Mouse (Mus musculus) urinary bladder, postnatal 14 days (tissue): ENCODE data around the gene Tdrd9.

ENCODE experiments used
- DNase-seq: peaks from one replicate; pipeline ENCODE4 v3.0.0; 2021; ENCODE audit warnings: low spot score

The Tdrd9 gene

GRCm38 (mm10) chr12:111963339-111963738 is 8.0 kb upstream of the Tdrd9 start:
- no peak for DNase-seq

GRCm38 (mm10) chr12:111966683-111967173 is 4.6 kb upstream of the Tdrd9 start, which contains the start of gene Atp5mpl:
Gene Atp5mpl, minus strand, starts transcription at chr12:111966977.
- peak; percentile 97 for DNase-seq

GRCm38 (mm10) chr12:111970085-111970484 is 1.3 kb upstream of the Tdrd9 start:
- no peak for DNase-seq

GRCm38 (mm10) chr12:111972504-111972903 is 1.1 kb downstream of the Tdrd9 start:
- no peak for DNase-seq

GRCm38 (mm10) chr12:111974578-111974977 is 3.2 kb downstream of the Tdrd9 start:
- no peak for DNase-seq

DNA sequence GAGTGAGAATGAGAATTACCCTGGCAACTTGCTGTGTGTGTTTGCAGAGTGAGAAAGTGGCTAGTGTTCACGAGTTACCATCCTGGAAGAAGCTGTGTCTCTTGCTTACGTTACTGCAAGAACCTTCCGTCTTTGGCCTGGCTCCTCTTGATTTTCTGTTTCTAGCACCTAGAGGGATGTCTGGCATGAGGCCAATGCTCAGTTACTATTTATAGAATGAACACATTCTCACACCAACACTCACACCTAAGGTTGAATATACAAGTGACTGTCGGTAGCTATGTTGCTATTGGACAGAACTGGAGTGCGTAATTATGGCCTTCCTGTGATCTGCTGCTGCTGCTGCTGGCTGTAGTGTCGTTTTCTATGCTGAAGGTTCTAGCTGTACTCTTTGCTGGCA is 5.8 kb downstream of the Tdrd9 start:
- no peak for DNase-seq

- no peak for DNase-seq
Measured at GRCm38 (mm10) chr12:111978274-111978673, 6.9 kb downstream of the Tdrd9 start.

GRCm38 (mm10) chr12:111980887-111981367 is 9.6 kb downstream of the Tdrd9 start, which contains the start of gene Rd3l:
Gene Rd3l, minus strand, starts transcription at chr12:111981317.
- DNase-seq = no peak

- no peak for DNase-seq
Measured at GRCm38 (mm10) chr12:111981831-111982230, 10.5 kb downstream of the Tdrd9 start.

DNA sequence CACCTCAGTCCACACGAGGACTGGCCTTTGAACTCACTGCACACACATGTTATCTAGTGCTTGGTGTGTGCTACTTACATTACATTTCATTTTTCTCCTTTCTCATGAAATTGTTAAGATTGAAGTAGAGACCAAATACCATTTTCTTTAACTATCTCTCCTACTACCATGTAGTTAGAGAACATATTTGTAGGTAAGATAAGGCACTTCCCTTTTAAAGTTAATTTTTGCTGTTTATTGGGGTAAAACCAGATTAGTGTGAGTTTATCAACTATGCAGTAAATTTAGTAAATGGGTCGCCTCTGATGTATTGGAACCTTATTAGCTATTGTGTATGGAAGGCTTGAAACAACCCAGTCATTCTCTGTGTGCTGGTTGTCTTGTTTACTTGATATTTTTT is 11.8 kb downstream of the Tdrd9 start:
- no peak for DNase-seq

DNA sequence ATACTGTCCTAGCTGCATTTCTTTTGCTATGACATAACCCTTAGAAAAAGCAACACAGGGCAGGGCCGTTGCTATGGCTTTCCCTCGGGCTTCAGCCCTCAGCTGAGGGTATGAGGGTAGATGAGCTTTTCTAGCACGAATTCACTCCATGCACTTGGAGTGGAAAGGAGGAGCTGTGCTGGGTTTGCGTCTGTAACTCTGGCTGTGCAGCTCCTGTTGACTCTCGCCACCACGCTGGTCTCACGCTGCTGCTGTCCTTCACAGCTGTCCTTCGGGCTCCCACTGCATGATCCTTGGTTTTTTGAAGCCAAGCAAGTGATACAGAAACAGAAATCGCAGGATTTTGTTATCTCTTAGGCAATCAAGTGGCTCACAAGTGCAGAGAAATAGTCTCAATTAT is 15.4 kb downstream of the Tdrd9 start:
- DNase-seq = no peak

- DNase-seq = no peak
Measured at GRCm38 (mm10) chr12:111992626-111993025, 21.3 kb downstream of the Tdrd9 start.

GRCm38 (mm10) chr12:111995161-111995560 is 23.8 kb downstream of the Tdrd9 start:
- no peak for DNase-seq

DNA sequence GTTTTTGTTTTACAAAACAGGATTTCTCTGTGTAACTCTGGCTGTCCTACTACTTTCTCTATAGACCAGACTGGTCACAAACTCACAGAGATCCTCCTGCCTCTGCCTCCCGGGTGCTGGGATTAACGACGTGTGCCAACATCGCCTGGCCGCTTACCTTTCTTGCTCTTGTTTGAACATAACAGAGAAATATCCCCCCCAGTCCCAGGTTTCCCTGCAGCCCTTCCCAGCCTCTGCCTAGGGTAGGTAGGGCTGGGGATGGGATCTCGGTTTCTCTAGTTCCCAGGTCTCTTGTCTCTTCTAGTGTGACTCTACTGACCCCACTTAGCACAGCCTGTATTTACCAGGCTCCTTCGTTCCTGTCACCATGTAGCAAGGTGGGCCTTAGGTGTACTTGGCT is 28.4 kb downstream of the Tdrd9 start:
- DNase-seq = no peak

DNA sequence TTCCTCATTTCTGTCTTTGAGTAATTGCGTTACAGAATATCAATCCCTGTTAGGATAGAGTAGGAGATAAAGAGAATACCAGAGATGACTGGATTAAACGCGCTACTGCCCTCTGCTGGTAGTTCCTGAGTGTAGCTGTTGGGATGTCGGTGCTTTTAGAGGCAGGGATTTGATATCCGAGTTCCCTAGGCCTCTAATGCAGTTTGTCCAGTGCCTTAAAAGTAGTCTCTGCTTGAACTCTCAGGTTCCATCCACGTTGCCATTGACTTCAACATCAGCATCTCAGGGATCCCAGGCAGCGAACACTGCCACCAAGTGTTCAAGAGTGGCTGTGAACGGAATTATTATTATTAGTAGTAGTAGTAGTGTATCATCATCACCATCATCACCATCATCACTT is 29.9 kb downstream of the Tdrd9 start:
- peak; percentile 77 for DNase-seq

DNA sequence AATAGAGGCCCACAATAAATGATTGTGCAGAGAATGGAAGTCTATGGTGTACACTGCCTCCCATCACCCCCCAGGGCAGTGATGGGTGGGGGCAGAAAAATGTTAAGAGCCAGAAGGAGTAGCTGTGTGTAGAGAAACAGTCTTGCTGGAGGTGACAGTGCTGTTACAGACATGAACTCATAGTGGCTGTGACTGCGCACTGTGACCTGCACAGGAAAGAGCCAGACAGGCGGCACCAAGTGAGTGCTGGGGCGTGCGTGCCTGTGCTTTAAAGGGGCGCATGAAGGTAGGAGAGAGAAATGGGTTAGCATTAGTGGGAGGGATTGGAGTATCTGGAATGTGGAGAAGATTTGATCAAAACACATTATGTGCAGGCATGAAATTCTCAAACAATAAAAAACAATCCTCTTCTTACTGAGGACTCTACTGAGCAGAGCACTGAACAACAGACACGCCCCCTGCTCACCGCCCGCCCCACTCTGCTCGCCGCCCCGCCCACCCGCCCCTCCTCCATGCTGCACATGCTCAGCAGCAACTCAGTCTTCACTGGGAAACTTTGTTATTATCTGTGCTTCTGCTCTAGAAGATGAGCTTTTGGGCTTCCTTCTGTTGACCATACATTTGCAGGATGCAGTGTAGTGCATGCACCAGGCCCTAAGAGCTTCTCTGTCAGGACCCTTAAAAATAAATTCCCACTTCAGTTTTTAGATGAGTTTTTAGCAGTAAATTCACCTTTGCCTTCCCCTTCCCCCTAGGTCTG is 41.3 kb downstream of the Tdrd9 start:
- DNase-seq = no peak

DNA sequence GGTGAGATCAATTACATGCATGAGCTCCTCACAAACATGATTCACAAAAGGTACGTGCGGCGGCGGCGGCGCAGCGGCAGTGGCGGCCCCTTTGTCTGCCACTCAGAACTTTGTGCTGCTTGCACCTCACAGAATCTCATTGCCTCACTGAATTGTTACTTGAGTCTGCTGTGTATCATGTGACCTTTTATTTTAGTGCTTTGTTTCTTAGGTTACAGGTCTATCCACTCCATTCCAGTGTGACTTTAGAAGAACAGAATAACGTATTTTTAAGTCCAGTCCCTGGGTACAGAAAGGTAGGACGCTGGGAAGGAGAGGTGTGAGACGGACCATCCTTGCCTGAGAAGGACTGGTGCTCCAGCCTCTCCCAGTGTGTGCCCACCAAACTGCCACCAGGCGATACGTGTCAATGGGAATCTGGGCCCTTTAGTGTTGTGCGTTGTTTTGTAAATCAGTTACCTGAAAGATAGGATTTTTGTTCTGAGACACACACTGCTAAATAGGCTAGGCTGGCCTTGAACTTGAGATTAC is 42.0 kb downstream of the Tdrd9 start:
- no peak for DNase-seq

GRCm38 (mm10) chr12:112016346-112016745 is 45.0 kb downstream of the Tdrd9 start:
- no peak for DNase-seq

DNA sequence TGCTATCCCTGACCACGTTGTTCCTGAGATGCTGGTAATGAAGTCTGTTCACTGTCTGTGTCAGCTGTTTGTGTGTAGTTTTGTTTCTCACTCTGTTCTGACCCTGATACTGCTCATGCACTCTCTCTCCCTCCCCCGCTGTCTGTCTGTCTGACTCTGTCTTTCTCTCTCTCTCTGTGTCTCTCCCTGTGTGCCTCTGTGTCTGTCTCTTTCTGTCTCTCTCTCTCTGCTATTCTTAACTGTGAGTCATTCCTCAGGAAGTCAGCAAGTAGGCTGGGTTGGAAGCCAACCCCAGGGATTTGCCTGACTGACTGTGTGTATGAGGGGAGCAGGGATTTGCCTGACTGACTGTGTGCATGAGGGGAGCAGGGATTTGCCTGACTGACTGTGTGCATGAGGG is 51.9 kb downstream of the Tdrd9 start:
- DNase-seq = no peak

- no peak for DNase-seq
Measured at GRCm38 (mm10) chr12:112024581-112025310, 53.4 kb downstream of the Tdrd9 start.

DNA sequence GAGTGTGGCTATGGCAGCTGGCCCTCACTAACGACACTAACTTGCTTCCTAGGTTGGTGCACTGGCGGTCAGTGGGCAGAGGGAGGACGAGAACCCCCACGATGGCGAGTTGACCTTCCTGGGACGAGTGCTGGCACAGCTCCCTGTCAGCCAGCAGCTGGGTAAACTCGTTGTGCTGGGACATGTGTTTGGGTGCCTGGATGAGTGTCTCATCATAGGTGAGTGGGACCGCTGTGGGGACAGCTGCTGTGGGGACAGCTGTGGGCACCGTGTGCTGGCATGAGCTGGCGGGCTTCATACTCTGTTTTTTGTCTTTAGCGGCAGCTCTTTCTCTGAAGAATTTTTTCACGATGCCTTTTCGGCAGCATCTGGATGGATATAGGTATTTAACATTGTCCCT is 54.1 kb downstream of the Tdrd9 start:
- no peak for DNase-seq

DNA sequence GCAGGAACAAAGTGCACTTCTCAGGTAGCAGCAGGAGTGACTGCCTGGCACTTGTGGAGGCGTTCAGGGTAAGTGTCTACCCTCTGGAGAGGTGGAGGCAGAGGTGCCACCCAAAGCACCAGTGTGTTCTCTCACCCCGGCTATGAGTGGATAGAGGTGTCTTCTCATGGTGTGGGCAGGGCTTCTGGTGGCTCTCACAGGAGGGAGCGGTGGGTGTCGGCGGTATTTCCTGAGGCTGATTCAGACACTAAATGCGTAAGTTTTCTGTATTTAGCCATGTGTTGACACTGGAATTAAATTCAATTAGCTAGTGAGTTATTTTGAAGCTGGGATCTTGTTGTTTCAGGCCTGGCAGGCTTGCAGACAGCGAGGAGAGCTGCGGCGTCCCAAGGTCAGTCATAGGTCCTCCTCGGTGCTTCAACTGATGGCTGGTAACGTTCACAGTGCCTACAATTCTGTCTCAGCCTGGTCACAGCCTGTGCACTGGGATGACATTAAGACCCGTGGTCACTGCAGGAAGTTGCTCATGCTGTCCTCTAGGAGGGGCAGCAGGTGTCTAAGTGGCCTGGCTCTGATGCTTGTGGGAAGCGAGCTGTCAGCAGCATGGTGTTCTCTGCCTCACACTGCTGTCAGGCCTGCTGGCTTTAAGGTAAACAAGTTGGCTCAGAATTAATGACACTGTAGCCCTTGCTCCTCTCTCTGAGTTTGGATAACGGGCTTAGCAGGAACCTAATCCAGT is 54.7 kb downstream of the Tdrd9 start:
- no peak for DNase-seq
